Mouse (Mus musculus) midbrain, embryonic 14.5 days (tissue): ENCODE measurements around the gene Nectin2. TPM values are rescaled to one million over a fixed set of nuclear protein-coding genes. Genes with fewer than 3 reads are reported as not detected.
A peak's percentile ranks its signal among the peaks of the same experiment; 100 is the strongest.

Source experiments
- ATAC-seq: fragments of 200-750 bp; cut with Nextera tagmentation; 2 replicates; pipeline ENCODE4 v1.8.0; 2017; ENCODE audit warnings: moderate number of reproducible peaks, moderate library complexity; ENCODE audit not compliant: low FRiP score, low TSS enrichment
- DNase-seq: peaks from one replicate; pipeline ENCODE4 v3.0.0-alpha.2; 2015
- H3K27ac ChIP-seq: fragments of 300-500 bp; sonication (generic); replicated peaks from 2 replicates; pipeline ENCODE4 v1.5.1; 2014; ENCODE audit warnings: mild to moderate bottlenecking, low read depth, low read length, moderate library complexity
- H3K27me3 ChIP-seq: fragments of 300-500 bp; sonication (generic); 2 replicates; pipeline ENCODE4 v1.6.1; 2014; ENCODE audit warnings: low read length, control low read depth, mixed read lengths; ENCODE audit not compliant: control insufficient read depth, insufficient read depth
- H3K36me3 ChIP-seq: fragments of 300-500 bp; sonication (generic); 2 replicates; pipeline ENCODE4 v1.6.1; 2014; ENCODE audit warnings: low read length, control low read depth; ENCODE audit not compliant: control insufficient read depth, insufficient read depth
- H3K4me1 ChIP-seq: fragments of 300-500 bp; sonication (generic); 2 replicates; pipeline ENCODE4 v1.6.1; 2014; ENCODE audit warnings: mild to moderate bottlenecking, antibody characterized with exemption, low read length, control low read depth; ENCODE audit not compliant: control insufficient read depth, insufficient read depth
- H3K4me2 ChIP-seq: fragments of 300-500 bp; sonication (generic); 2 replicates; pipeline ENCODE4 v1.6.1; 2014; ENCODE audit warnings: mild to moderate bottlenecking, low read length, moderate library complexity
- H3K4me3 ChIP-seq: fragments of 300-500 bp; sonication (generic); replicated peaks from 2 replicates; pipeline ENCODE4 v1.5.1; 2014; ENCODE audit warnings: low read depth, low read length
- H3K9ac ChIP-seq: fragments of 300-500 bp; sonication (generic); replicated peaks from 2 replicates; pipeline ENCODE4 v1.6.1; 2014; ENCODE audit warnings: mild to moderate bottlenecking, low read length, moderate library complexity
- H3K9me3 ChIP-seq: fragments of 300-500 bp; sonication (generic); 2 replicates; pipeline ENCODE4 v1.6.1; 2016; ENCODE audit warnings: low read length, control low read depth, mixed read lengths; ENCODE audit not compliant: control insufficient read depth
- WGBS: fragments of 180-500 bp; shearing (Covaris S2); extraction: QIAGEN DNeasy Blood & Tissue Kit; methylation state at CpG from one replicate; pipeline ENCODE4 v1.1.7; 2014; 5-methylcytosine and 5-hydroxymethylcytosine counted together
- polyA plus RNA-seq: library from polyadenylated mRNA; unstranded; fragments of >200 nt; fragmentation: Nextera tagmentation; extraction: Ambion mirVana; gene quantifications from 2 replicates; pipeline ENCODE4 v1.2.1, GENCODE M21; 2014

The Nectin2 gene
- polyA plus RNA-seq, 1 experiment from 2014 or later = 41.1 TPM

- H3K27ac ChIP-seq = no peak overlapping the region
Measured at GRCm38 (mm10) chr7:19785874-19786458, 35.7 kb upstream of the Nectin2 start.

GRCm38 (mm10) chr7:19784764-19785535, 34.7 kb upstream of the Nectin2 start:
- no peak overlapping the region for H3K4me2 ChIP-seq
- H3K9me3 ChIP-seq = no peaks in the 10 kb centered on the region
- H3K4me3 ChIP-seq = no peak overlapping the region
- no peaks in the 10 kb centered on the region for H3K36me3 ChIP-seq
- 41% methylated on average over 11 of the region's 11 CpGs for WGBS
- H3K27ac ChIP-seq = no peak overlapping the region
- H3K9ac ChIP-seq = no peak overlapping the region
- no peak for ATAC-seq
- no peaks in the 10 kb centered on the region for H3K4me1 ChIP-seq
- no peaks in the 10 kb centered on the region for H3K27me3 ChIP-seq
- DNase-seq = no peak

More at GRCm38 (mm10) chr7:19785874-19786458, 35.7 kb upstream of the Nectin2 start:
- Histone ChIP-seq H3K36me3 (no peaks in the 10 kb centered on the region), H3K9me3 (no peaks in the 10 kb centered on the region), H3K4me1 (no peaks in the 10 kb centered on the region), H3K4me3 (no peak overlapping the region), H3K9ac (no peak overlapping the region), H3K4me2 (no peak overlapping the region), H3K27me3 (no peaks in the 10 kb centered on the region)
- DNase-seq = no peak
- no peak for ATAC-seq
- WGBS = 47% methylated on average over 12 of the region's 12 CpGs

- Histone ChIP-seq H3K4me3 (no peak overlapping the region), H3K9ac (no peak overlapping the region), H3K9me3 (no peaks in the 10 kb centered on the region), H3K36me3 (no peaks in the 10 kb centered on the region), H3K4me2 (no peak overlapping the region), H3K27ac (no peak overlapping the region), H3K27me3 (no peaks in the 10 kb centered on the region), H3K4me1 (no peaks in the 10 kb centered on the region)
- 70% methylated on average over 8 of the region's 8 CpGs for WGBS
- no peak for DNase-seq
- ATAC-seq = no peak
Measured at GRCm38 (mm10) chr7:19783630-19784029, 33.3 kb upstream of the Nectin2 start.

GRCm38 (mm10) chr7:19782645-19783044, 32.4 kb upstream of the Nectin2 start:
- Histone ChIP-seq H3K4me1 (no peaks in the 10 kb centered on the region), H3K27ac (no peak overlapping the region), H3K4me3 (no peak overlapping the region), H3K4me2 (no peak overlapping the region), H3K9me3 (no peaks in the 10 kb centered on the region), H3K36me3 (no peaks in the 10 kb centered on the region), H3K27me3 (no peaks in the 10 kb centered on the region), H3K9ac (no peak overlapping the region)
- ATAC-seq = no peak
- DNase-seq = peak; percentile 11
- 93% methylated on average over 4 of the region's 4 CpGs for WGBS

- Histone ChIP-seq H3K4me2 (no peak overlapping the region), H3K27me3 (no peaks in the 10 kb centered on the region), H3K9ac (no peak overlapping the region), H3K4me3 (no peak overlapping the region), H3K27ac (no peak overlapping the region), H3K9me3 (no peaks in the 10 kb centered on the region), H3K4me1 (no peaks in the 10 kb centered on the region), H3K36me3 (no peaks in the 10 kb centered on the region)
- 91% methylated on average over 7 of the region's 7 CpGs for WGBS
- no peak for ATAC-seq
- DNase-seq = no peak
Measured at GRCm38 (mm10) chr7:19781741-19782140, 31.5 kb upstream of the Nectin2 start.

- Histone ChIP-seq H3K27me3 (no peaks in the 10 kb centered on the region), H3K9ac (no peak overlapping the region), H3K27ac (no peak overlapping the region), H3K4me1 (no peaks in the 10 kb centered on the region), H3K9me3 (no peaks in the 10 kb centered on the region), H3K4me3 (no peak overlapping the region), H3K4me2 (no peak overlapping the region), H3K36me3 (no peaks in the 10 kb centered on the region)
- no peak for ATAC-seq
- DNase-seq = no peak
- WGBS = 83% methylated on average over 4 of the region's 4 CpGs
Measured at GRCm38 (mm10) chr7:19779903-19780302, 29.6 kb upstream of the Nectin2 start.

- H3K4me3 ChIP-seq = no peak overlapping the region
- H3K4me1 ChIP-seq = no peaks in the 10 kb centered on the region
- no peaks in the 10 kb centered on the region for H3K27me3 ChIP-seq
- H3K4me2 ChIP-seq = no peak overlapping the region
- no peaks in the 10 kb centered on the region for H3K9me3 ChIP-seq
- DNase-seq (no peak), ATAC-seq (no peak)
- 93% methylated on average over 8 of the region's 8 CpGs for WGBS
- H3K27ac ChIP-seq = no peak overlapping the region
- no peak overlapping the region for H3K9ac ChIP-seq
- no peaks in the 10 kb centered on the region for H3K36me3 ChIP-seq
Measured at GRCm38 (mm10) chr7:19778645-19779044, 28.4 kb upstream of the Nectin2 start.

GRCm38 (mm10) chr7:19777049-19777723, 26.9 kb upstream of the Nectin2 start:
- 89% methylated on average over 11 of the region's 11 CpGs for WGBS
- Histone ChIP-seq H3K9me3 (no peaks in the 10 kb centered on the region), H3K9ac (no peak overlapping the region), H3K4me3 (no peak overlapping the region), H3K4me1 (no peaks in the 10 kb centered on the region), H3K27me3 (0 out of 2 replicates have a peak, but pooled peaks cover under 1% of the 10 kb centered on the region), H3K27ac (no peak overlapping the region), H3K4me2 (no peak overlapping the region), H3K36me3 (no peaks in the 10 kb centered on the region)
- no peak for ATAC-seq
- no peak for DNase-seq
